Mouse (Mus musculus) hindbrain, embryonic 13.5 days (tissue): ENCODE measurements around the gene Rasgrf1. TPM values are rescaled to one million over a fixed set of nuclear protein-coding genes. Genes with fewer than 3 reads are reported as not detected.
"Not testable (repeated sequence)": the region's sequence is repeated elsewhere in the genome, so short reads cannot be mapped to it uniquely, and the experiment has no call there.

Source experiments
- ATAC-seq: fragments of 200-750 bp; cut with Nextera tagmentation; 2 replicates; pipeline ENCODE4 v1.8.0; 2017; ENCODE audit warnings: moderate TSS enrichment; ENCODE audit not compliant: low FRiP score
- H3K27ac ChIP-seq: fragments of 300-500 bp; sonication (generic); 2 replicates; pipeline ENCODE4 v1.5.1; 2015; ENCODE audit warnings: inconsistent platforms, mild to moderate bottlenecking, moderate library complexity
- H3K27me3 ChIP-seq: fragments of 300-500 bp; sonication (generic); 2 replicates; pipeline ENCODE4 v1.6.1; 2015; ENCODE audit warnings: mild to moderate bottlenecking, inconsistent platforms
- H3K36me3 ChIP-seq: fragments of 300-500 bp; sonication (generic); 2 replicates; pipeline ENCODE4 v1.6.1; 2015; ENCODE audit warnings: mild to moderate bottlenecking, inconsistent platforms
- H3K4me1 ChIP-seq: fragments of 300-500 bp; sonication (generic); replicated peaks from 2 replicates; pipeline ENCODE4 v1.6.1; 2015; ENCODE audit warnings: inconsistent platforms
- H3K4me2 ChIP-seq: fragments of 300-500 bp; sonication (generic); 2 replicates; pipeline ENCODE4 v1.6.1; 2015; ENCODE audit warnings: inconsistent platforms, mild to moderate bottlenecking, moderate library complexity
- H3K4me3 ChIP-seq: fragments of 300-500 bp; sonication (generic); 2 replicates; pipeline ENCODE4 v1.5.1; 2015; ENCODE audit warnings: mild to moderate bottlenecking, inconsistent platforms
- H3K9ac ChIP-seq: fragments of 300-500 bp; sonication (generic); 2 replicates; pipeline ENCODE4 v1.6.1; 2015; ENCODE audit warnings: mild to moderate bottlenecking, inconsistent platforms
- H3K9me3 ChIP-seq: fragments of 300-500 bp; sonication (generic); 2 replicates; pipeline ENCODE4 v1.6.1; 2016; ENCODE audit warnings: inconsistent platforms
- WGBS: fragments of 180-500 bp; shearing (Covaris S2); methylation state at CpG from one replicate; pipeline ENCODE4 v1.1.7; 2015; 5-methylcytosine and 5-hydroxymethylcytosine counted together
- polyA plus RNA-seq: library from polyadenylated mRNA; unstranded; fragments of >200 nt; fragmentation: Nextera tagmentation; extraction: Ambion mirVana; gene quantifications from 2 replicates; pipeline ENCODE4 v1.2.1, GENCODE M21; 2015

The Rasgrf1 gene
- polyA plus RNA-seq, 1 experiment from 2014 or later = 2.1 TPM

DNA sequence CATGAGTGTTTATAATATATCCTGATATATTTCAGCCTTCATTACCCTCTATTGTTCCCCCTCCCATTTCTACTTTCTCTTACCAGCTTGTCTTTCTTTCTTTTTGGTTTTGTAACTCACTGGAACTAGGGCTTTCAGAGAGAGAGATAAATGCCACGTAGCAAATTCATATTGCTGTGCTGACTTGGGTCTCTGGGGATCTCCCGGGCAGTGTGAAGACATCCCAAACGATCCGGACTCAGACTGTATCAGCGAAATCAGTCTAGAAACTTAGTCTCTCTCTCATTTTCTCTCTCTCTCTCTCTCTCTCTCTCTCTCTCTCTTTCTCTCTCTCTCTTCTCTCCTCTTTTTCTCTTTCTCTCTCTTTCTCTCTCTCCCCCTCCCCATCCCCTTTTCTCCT lies 145.7 kb downstream of the Rasgrf1 start:
- H3K9me3 ChIP-seq = no peaks in the 10 kb centered on the region
- H3K4me3 ChIP-seq = no peak overlapping the region
- H3K27me3 ChIP-seq = peaks cover 19% of the 10 kb centered on the region
- WGBS = 44% methylated on average over 5 of the region's 5 CpGs
- no peaks in the 10 kb centered on the region for H3K36me3 ChIP-seq
- peaks cover 11% of the 10 kb centered on the region for H3K4me1 ChIP-seq
- no peak for ATAC-seq
- no peak overlapping the region for H3K27ac ChIP-seq
- H3K9ac ChIP-seq = no peak overlapping the region
- peak overlapping the region; percentile 70 for H3K4me2 ChIP-seq

DNA sequence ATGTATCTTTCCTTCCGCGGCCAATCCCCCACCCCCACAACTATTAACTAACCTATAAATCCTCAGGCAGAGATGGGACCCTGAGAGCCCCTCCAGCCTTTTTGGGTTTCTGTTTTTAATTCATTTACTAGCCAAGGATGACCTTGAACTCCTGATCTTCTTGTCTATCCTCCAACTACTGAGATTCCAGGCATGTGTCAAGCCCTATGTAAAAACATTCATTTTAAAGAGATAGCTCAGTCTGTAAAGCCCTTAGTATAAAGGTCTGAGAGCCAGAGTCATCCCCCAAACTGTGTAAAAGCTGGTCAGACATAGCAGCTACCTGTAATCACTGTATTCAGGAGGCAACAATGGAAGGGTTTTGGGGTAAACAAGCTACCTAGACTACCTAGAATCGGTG lies 146.2 kb downstream of the Rasgrf1 start:
- Histone ChIP-seq H3K36me3 (no peaks in the 10 kb centered on the region), H3K9me3 (no peaks in the 10 kb centered on the region), H3K4me1 (peaks cover 11% of the 10 kb centered on the region), H3K27me3 (peaks cover 19% of the 10 kb centered on the region), H3K9ac (no peak overlapping the region), H3K4me3 (no peak overlapping the region), H3K4me2 (no peak overlapping the region), H3K27ac (no peak overlapping the region)
- ATAC-seq = no peak
- WGBS = 79% methylated on average over 3 of the region's 3 CpGs

DNA sequence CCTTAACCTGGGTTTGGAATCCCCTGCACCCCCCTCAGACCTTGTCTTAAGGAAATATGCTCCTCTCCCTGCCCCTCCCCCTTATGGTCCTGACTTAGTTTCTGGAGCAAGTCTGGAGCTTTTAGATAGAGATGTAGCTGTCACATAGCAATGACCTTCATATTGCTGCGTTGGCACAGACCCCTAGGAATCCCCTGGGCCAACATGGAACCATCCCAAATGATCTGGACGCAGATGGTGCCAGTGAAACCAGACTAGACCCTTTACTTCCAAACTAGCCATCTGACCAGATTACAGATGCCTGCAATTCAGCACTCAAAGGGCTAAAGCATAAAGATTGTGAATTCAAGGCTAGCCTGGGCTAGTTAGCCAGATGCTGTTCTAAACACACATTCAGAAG lies 147.0 kb downstream of the Rasgrf1 start:
- Histone ChIP-seq H3K27me3 (peaks cover 19% of the 10 kb centered on the region), H3K4me3 (no peak overlapping the region), H3K9ac (no peak overlapping the region), H3K4me1 (peaks cover 11% of the 10 kb centered on the region), H3K4me2 (no peak overlapping the region), H3K36me3 (no peaks in the 10 kb centered on the region), H3K9me3 (no peaks in the 10 kb centered on the region), H3K27ac (no peak overlapping the region)
- no peak for ATAC-seq
- 77% methylated on average over 2 of the region's 2 CpGs for WGBS

DNA sequence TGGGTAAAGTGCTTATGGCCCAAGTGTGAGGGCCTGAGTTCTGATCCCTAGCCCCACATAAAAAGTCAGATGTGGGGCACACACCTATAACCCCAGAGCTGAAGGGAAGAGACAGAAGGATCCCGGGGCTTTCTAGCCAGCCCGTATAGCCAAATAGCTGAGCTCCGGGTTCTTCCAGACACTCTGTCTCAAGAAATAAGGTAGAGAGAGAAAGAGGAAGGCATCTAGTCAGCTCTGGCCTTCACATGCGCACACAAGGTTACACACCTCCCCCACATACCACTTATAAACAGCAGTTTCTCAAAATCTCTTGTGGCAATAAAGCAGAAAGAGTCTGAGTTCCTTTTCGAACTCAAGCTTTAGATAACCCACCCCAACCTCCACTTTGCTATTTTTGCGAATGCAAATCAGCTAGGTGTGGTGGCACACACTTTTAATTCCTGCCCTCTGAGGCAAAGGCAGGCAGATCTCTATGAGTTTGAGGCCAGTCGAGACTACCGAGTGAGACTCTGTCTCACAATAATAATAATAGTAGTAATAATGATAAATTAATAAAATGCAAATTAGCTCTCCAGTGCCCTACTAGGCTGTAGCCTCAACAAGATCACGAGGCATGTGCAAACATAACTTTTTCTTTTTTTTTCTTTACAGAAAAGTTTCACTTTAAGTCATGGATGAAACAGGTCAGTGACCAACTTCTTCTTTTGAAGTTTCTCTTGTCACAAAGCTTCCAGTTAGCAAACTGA lies 150.3 kb downstream of the Rasgrf1 start:
- Histone ChIP-seq H3K27ac (no peak overlapping the region), H3K9me3 (no peaks in the 10 kb centered on the region), H3K9ac (no peak overlapping the region), H3K4me3 (no peak overlapping the region), H3K4me1 (peaks cover 1% of the 10 kb centered on the region; the same call in 1 of the 2 replicates), H3K4me2 (no peak overlapping the region), H3K36me3 (no peaks in the 10 kb centered on the region), H3K27me3 (peaks cover 8% of the 10 kb centered on the region)
- no peak for ATAC-seq
- WGBS = 88% methylated on average over 9 of the region's 9 CpGs

DNA sequence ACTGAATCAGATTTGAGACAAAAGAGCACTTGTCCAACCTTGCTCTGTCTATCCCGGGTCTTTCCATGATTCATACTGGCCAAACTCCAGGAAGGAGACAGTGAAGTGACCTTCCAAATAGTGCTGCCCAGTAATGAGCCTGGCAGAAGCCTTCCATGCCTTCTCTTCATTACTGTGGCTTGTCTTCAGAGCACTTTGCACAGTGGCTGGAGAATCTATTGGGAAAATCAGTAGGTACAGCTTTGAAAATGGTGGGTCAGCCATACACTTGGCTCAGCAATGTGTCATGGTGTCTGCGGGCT lies 150.8 kb downstream of the Rasgrf1 start:
- H3K27ac ChIP-seq = no peak overlapping the region
- H3K4me1 ChIP-seq = no peaks in the 10 kb centered on the region
- no peak for ATAC-seq
- no peak overlapping the region for H3K4me2 ChIP-seq
- peaks cover 6% of the 10 kb centered on the region; the same call in 1 of the 2 replicates for H3K27me3 ChIP-seq
- no peak overlapping the region for H3K4me3 ChIP-seq
- no peaks in the 10 kb centered on the region for H3K36me3 ChIP-seq
- no peak overlapping the region for H3K9ac ChIP-seq
- no peaks in the 10 kb centered on the region for H3K9me3 ChIP-seq
- WGBS = 81% methylated on average over 2 of the region's 2 CpGs

DNA sequence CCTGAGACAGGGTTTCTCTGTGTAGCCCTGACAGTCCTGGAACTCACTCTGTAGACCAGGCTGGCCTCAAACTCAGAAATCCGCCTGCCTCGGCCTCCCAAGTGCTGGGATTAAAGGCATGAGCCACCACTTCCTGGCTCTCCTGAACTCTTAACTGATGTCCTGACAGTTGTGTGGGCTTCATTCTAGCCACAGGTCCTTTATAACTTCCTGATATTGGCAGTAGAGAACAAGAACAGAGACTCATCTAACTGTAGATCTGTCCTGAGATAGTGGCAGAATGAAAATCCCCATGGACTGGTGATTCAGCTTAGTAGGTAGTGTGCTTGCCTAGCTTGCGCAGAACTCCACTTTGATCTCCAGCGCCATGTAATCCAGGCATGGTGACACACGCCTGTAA lies 151.2 kb downstream of the Rasgrf1 start:
- not testable (repeated sequence) for H3K27me3 ChIP-seq, H3K4me1 ChIP-seq, H3K4me2 ChIP-seq, H3K9ac ChIP-seq, H3K4me3 ChIP-seq, H3K9me3 ChIP-seq, H3K36me3 ChIP-seq, ATAC-seq, H3K27ac ChIP-seq
- 93% methylated on average over 5 of the region's 5 CpGs for WGBS

DNA sequence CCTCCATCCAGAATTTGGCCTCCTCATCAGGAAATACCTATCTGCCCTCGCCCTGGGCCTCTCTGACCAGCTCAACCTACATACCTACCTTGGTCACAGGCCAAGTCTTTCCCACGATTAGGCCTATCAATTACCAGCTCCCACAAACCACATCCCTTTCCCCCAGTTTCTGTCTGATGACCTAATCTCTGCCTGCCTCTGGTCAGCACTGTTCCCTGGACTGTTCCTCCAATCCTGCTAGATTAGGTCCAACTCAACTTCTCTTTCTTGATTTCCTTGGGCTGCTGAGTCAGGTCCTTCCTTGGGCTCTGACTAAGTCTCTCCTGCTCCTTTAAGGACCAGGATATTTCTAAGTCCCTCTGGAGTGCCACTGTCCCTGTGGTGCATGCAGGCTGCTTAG lies 157.6 kb downstream of the Rasgrf1 start:
- ATAC-seq = no peak
- H3K27ac ChIP-seq = no peak overlapping the region
- 88% methylated on average over 2 of the region's 2 CpGs for WGBS

DNA sequence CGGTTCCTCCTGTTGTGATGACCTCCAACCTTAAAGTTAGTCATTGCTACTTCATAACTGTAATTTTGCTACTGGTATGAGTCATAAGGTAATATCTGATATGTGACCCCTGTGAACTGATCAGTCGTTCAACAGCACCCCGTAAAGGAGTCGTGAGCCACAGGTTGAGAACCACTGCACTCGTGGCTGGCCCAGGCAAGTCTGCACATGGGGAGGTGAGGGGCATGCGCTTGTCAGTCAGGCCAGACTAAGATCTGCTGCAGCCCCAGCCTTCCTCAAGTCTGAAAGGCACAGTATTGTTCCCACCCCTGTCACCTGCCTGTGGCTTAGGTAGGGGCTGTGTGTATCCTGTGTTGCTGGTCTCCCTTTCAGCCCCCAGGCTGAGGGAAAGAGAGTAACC lies 159.1 kb downstream of the Rasgrf1 start:
- no peak for ATAC-seq
- no peaks in the 10 kb centered on the region for H3K27me3 ChIP-seq
- no peaks in the 10 kb centered on the region for H3K36me3 ChIP-seq
- 89% methylated on average over 6 of the region's 6 CpGs for whole genome bisulfite sequencing
- no peaks in the 10 kb centered on the region for H3K9me3 ChIP-seq
- H3K9ac ChIP-seq = no peak overlapping the region
- H3K4me1 ChIP-seq = no peaks in the 10 kb centered on the region
- H3K4me3 ChIP-seq = no peak overlapping the region
- no peak overlapping the region for H3K27ac ChIP-seq
- H3K4me2 ChIP-seq = no peak overlapping the region

More for the DNA sequence above, 157.6 kb downstream of the Rasgrf1 start:
- no peaks in the 10 kb centered on the region for H3K27me3 ChIP-seq
- no peak overlapping the region for H3K4me2 ChIP-seq
- no peak overlapping the region for H3K4me3 ChIP-seq
- no peak overlapping the region for H3K9ac ChIP-seq
- no peaks in the 10 kb centered on the region for H3K4me1 ChIP-seq
- no peaks in the 10 kb centered on the region for H3K36me3 ChIP-seq
- H3K9me3 ChIP-seq = no peaks in the 10 kb centered on the region

DNA sequence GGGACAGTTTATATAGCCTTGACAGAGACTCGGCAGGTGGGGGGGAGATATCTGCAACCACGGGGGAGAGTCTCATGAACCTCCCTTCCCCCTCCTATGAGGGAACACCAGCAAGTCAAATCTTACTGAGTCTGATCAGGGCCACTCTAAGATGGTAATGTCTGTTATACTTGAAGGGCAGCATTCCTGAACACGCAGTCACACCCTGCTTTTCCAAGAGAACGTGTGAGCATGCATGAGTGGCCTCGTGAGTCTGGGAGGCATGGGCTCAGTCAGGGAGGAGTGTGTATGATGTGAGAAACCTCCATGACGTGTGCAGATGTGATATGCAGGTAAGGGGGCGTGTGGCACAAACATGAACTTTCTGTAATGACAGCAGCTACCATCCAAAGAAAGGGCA lies 159.8 kb downstream of the Rasgrf1 start:
- 80% methylated on average over 7 of the region's 7 CpGs for WGBS

DNA sequence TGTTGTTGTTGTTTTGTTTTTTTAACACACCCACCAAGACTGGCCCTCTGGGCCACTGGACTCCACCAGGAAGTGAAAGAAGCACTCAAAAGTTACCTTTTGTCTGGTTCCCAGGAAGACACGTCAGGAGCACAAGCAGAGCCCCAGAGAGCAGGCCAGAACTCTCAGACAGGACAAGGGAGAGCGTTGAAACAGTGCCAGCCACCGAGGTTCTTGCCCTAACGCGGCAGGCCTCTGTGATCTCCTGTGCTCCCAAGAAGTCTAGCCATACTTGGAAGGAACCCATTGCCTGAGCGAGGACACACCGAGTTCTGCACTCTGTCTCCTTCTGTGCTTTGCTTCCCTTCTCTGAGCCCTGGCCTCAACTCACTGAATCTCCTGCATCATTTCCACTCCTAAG lies 160.5 kb downstream of the Rasgrf1 start:
- Histone ChIP-seq H3K4me2 (no peak overlapping the region), H3K9me3 (no peaks in the 10 kb centered on the region), H3K27ac (no peak overlapping the region), H3K4me1 (no peaks in the 10 kb centered on the region), H3K36me3 (no peaks in the 10 kb centered on the region), H3K4me3 (no peak overlapping the region), H3K9ac (no peak overlapping the region), H3K27me3 (no peaks in the 10 kb centered on the region)
- WGBS = 82% methylated on average over 7 of the region's 7 CpGs
- ATAC-seq = no peak

More for the DNA sequence above, 159.8 kb downstream of the Rasgrf1 start:
- Histone ChIP-seq H3K4me2 (no peak overlapping the region), H3K9me3 (no peaks in the 10 kb centered on the region), H3K4me1 (no peaks in the 10 kb centered on the region), H3K4me3 (no peak overlapping the region), H3K9ac (no peak overlapping the region), H3K27me3 (no peaks in the 10 kb centered on the region), H3K36me3 (no peaks in the 10 kb centered on the region), H3K27ac (no peak overlapping the region)
- ATAC-seq = no peak

DNA sequence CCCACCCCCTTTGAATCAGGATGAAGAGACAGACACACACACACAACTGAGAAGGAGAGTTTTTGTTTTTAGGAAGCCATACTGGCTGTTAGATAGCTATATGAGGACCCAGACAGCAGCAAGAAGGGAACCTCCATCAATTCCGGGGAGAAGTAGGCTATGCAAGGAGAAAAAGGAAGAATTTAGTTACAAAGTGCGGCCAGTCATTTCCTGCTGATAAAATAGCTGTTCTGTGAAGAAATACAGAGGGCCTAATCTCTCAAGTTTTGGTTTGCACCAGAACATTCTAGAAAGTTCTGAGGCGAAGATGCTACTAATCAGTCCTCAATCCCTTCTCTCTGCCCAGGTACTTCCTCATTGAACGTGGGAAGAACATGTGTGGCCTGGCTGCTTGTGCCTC lies 165.6 kb downstream of the Rasgrf1 start:
- Histone ChIP-seq H3K36me3 (no peaks in the 10 kb centered on the region), H3K4me2 (no peak overlapping the region), H3K27me3 (no peaks in the 10 kb centered on the region), H3K4me3 (no peak overlapping the region), H3K9me3 (no peaks in the 10 kb centered on the region), H3K4me1 (no peaks in the 10 kb centered on the region), H3K9ac (no peak overlapping the region), H3K27ac (no peak overlapping the region)
- no peak for ATAC-seq
- WGBS = 87% methylated on average over 4 of the region's 4 CpGs

DNA sequence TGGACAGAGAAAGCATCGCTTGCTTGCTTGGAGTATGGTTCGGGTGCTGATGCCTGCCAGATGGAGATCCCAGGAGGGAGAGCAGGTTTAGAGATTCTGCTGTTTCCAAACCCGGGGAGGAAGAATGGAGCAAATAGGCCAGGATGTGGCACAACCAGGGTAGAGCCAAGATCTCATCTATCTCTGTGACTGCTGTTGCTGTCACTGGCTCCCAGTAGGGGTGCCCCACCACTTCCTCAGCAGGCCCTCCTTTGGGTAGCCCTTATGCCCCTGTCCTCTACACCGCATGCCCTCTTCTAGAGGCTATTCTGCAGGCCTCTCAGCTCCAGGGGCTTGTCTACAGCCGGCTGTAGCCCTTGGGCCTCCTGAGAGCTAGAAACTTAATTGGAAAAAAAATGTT lies 166.4 kb downstream of the Rasgrf1 start:
- no peak overlapping the region for H3K4me3 ChIP-seq
- no peaks in the 10 kb centered on the region for H3K9me3 ChIP-seq
- H3K4me1 ChIP-seq = no peaks in the 10 kb centered on the region
- H3K9ac ChIP-seq = no peak overlapping the region
- no peak overlapping the region for H3K4me2 ChIP-seq
- no peaks in the 10 kb centered on the region for H3K27me3 ChIP-seq
- no peaks in the 10 kb centered on the region for H3K36me3 ChIP-seq
- 83% methylated on average over 5 of the region's 5 CpGs for WGBS
- ATAC-seq = no peak
- H3K27ac ChIP-seq = no peak overlapping the region
